Mouse (Mus musculus): Measurements from ENCODE around the gene Raver1. TPM values are rescaled to one million over a fixed set of nuclear protein-coding genes. Genes with fewer than 3 reads are reported as not detected.
A peak's percentile ranks its signal among the peaks of the same experiment; 100 is the strongest.

Raver1 gene
- polyA plus RNA-seq, 1 experiment, result 29.9 TPM

GRCm38 (mm10) chr9:21133064-21133707, 41.4 kb upstream of the Raver1 start:
- Histone ChIP-seq H3K4me1 (ENCODE audit: control insufficient read depth, insufficient read depth, low read length) (no peaks in the 10 kb centered on the region), H3K4me3 (replicated peaks; ENCODE audit: insufficient read depth, low read depth, low read length) (no peak overlapping the region), H3K27me3 (ENCODE audit: control insufficient read depth, insufficient read depth, low read length) (no peaks in the 10 kb centered on the region), H3K27ac (ENCODE audit: insufficient read depth, low read length) (no peak overlapping the region)
- WGBS, result 81% methylated on average over 9 of the region's 9 CpGs
- no peak for DNase-seq
- TF ChIP-seq CTCF (IDR thresholded peaks at IDR 0.05; ENCODE audit: borderline replicate concordance, insufficient read depth, low read depth, low read length) (no peak), POLR2A (IDR thresholded peaks at IDR 0.05; ENCODE audit: borderline replicate concordance, insufficient read depth, low read length) (no peak)

DNA sequence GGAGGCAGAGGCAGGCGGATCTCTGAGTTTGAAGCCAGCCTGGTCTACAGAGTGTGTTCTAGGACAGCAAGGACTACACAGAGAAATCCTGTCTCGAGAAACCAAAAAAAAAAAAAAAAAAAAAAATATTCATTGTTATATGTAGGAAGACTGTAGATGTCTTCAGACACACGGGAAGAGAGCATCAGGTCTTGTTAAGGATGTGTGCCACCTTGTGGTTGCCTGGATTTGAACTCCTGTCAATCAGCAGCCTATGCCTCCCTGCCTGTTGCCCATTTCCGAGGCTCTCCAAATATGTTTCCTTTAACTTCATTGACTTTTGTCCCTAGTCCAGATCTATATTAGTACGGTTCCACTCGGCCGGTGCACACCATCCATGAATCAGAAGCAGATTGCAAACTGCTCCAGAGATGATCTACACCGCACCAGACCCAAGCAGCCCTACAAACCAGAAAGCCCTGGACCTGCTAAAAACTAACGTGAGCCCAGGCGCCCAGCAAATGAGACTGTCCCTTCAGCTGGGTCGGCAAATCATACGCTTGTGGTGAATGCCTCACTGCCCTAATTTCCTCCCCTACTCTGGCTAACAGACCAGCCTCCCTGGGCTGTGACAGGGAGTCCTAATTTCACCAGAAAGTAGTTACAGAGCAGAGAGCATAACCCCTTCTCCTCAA, 40.4 kb upstream of the Raver1 start:
- WGBS, result 70% methylated on average over 12 of the region's 12 CpGs
- no peak overlapping the region for H3K4me3 ChIP-seq (replicated peaks; ENCODE audit: insufficient read depth, low read depth, low read length)

GRCm38 (mm10) chr9:21131059-21131956, 39.5 kb upstream of the Raver1 start, which contains the start of gene Tyk2:
TSS of gene Tyk2 (minus strand) at chr9:21131243.
- Histone ChIP-seq H3K27ac (ENCODE audit: insufficient read depth, low read length) (no peak within 1 kb of the TSS), H3K4me3 (replicated peaks; ENCODE audit: insufficient read depth, low read depth, low read length) (peak within 1 kb of the TSS; percentile 93), H3K27me3 (ENCODE audit: control insufficient read depth, insufficient read depth, low read length) (no peaks in the 10 kb centered on the region), H3K4me1 (ENCODE audit: control insufficient read depth, insufficient read depth, low read length) (no peaks in the 10 kb centered on the region)
- TF ChIP-seq POLR2A (IDR thresholded peaks at IDR 0.05; ENCODE audit: borderline replicate concordance, insufficient read depth, low read length) (peak; percentile 60; the same call in 1 of the 2 replicates), CTCF (IDR thresholded peaks at IDR 0.05; ENCODE audit: borderline replicate concordance, insufficient read depth, low read depth, low read length) (no peak)
- 5% methylated on average over 37 of the region's 37 CpGs for WGBS
- DNase-seq, result peak; percentile 90 to 97

More for the DNA sequence above, 40.4 kb upstream of the Raver1 start:
- TF ChIP-seq CTCF (IDR thresholded peaks at IDR 0.05; ENCODE audit: borderline replicate concordance, insufficient read depth, low read depth, low read length), result 0 out of 2 replicates have a peak, but pooled peaks have one; percentile 18
- TF ChIP-seq POLR2A (IDR thresholded peaks at IDR 0.05; ENCODE audit: borderline replicate concordance, insufficient read depth, low read length), result no peak
- Histone ChIP-seq H3K27ac (ENCODE audit: insufficient read depth, low read length) (no peak overlapping the region), H3K4me1 (ENCODE audit: control insufficient read depth, insufficient read depth, low read length) (no peaks in the 10 kb centered on the region), H3K27me3 (ENCODE audit: control insufficient read depth, insufficient read depth, low read length) (no peaks in the 10 kb centered on the region)
- no peak for DNase-seq

DNA sequence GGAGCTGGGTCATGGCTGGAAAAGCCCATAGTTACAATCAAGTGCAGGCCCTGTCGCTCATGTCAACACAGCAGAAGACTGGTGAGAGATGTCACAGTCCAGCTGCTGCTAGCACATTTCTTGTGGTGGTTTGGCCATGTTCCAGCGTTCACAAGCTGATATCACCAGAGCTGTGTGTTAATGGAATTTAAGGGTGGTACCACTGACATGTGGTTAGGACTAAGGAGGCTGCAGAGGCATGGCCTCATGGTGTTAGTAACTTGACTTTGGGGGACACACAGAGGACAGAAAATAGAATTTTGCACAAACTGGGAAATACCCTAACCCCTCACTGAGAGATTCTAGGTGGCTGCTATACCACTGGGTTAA, 34.4 kb upstream of the Raver1 start:
- WGBS, result 52% methylated on average over 2 of the region's 2 CpGs
- no peak overlapping the region for H3K4me3 ChIP-seq (replicated peaks; ENCODE audit: insufficient read depth, low read depth, low read length)
- H3K27ac ChIP-seq (ENCODE audit: insufficient read depth, low read length), result no peak overlapping the region
- no peaks in the 10 kb centered on the region for H3K27me3 ChIP-seq (ENCODE audit: control insufficient read depth, insufficient read depth, low read length)
- no peak for DNase-seq
- H3K4me1 ChIP-seq (ENCODE audit: control insufficient read depth, insufficient read depth, low read length), result no peaks in the 10 kb centered on the region
- TF ChIP-seq CTCF (IDR thresholded peaks at IDR 0.05; ENCODE audit: borderline replicate concordance, insufficient read depth, low read depth, low read length) (no peak), POLR2A (IDR thresholded peaks at IDR 0.05; ENCODE audit: borderline replicate concordance, insufficient read depth, low read length) (no peak)

DNA sequence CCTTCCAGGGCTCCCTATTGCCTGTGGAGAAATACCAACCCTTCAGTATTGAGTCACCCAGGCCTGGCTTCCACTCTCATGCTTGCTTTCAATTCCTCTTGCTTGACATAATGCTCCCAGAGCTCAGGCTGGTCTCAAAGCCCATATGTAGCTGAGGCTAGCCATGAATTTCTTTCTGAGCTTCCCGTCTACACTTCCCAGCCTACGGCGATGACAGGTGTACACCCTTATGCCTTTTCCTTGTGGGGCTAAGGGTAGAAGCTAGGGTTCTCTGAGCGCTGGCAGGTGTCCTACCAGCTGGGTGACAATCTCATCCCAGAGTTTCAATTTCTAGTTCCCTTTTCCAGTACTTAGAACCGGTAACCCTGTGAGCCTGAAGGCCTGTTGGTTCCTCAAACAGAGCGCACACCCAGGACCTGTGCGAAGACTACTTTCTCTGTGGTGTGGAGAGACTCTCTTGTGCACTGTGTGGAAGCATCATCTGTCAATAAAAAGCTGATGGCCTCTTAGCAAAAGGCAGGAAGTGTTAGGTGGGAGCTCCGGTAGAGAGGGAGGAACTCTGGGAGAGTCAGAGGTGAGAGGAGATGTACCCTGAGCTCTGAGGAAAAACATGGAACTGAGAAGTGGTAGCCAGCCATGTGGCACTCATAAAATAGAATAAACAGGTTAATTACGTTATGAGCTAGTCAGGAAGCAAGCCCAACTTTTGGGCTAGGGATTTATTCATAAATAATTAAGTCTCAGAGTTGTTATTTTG, 33.9 kb upstream of the Raver1 start:
- TF ChIP-seq CTCF (IDR thresholded peaks at IDR 0.05; ENCODE audit: borderline replicate concordance, insufficient read depth, low read depth, low read length) (no peak), POLR2A (IDR thresholded peaks at IDR 0.05; ENCODE audit: borderline replicate concordance, insufficient read depth, low read length) (no peak)
- 89% methylated on average over 9 of the region's 9 CpGs for WGBS
- Histone ChIP-seq H3K4me1 (ENCODE audit: control insufficient read depth, insufficient read depth, low read length) (no peaks in the 10 kb centered on the region), H3K4me3 (replicated peaks; ENCODE audit: insufficient read depth, low read depth, low read length) (no peak overlapping the region), H3K27me3 (ENCODE audit: control insufficient read depth, insufficient read depth, low read length) (no peaks in the 10 kb centered on the region), H3K27ac (ENCODE audit: insufficient read depth, low read length) (no peak overlapping the region)
- no peak for DNase-seq

- H3K27ac ChIP-seq (ENCODE audit: insufficient read depth, low read length), result no peak overlapping the region
- TF ChIP-seq POLR2A (IDR thresholded peaks at IDR 0.05; ENCODE audit: borderline replicate concordance, insufficient read depth, low read length) (no peak), CTCF (IDR thresholded peaks at IDR 0.05; ENCODE audit: borderline replicate concordance, insufficient read depth, low read depth, low read length) (no peak)
- 82% methylated on average over 5 of the region's 5 CpGs for WGBS
These were observed 33.0 kb upstream of the Raver1 start for GRCm38 (mm10) chr9:21124837-21125236.

DNA sequence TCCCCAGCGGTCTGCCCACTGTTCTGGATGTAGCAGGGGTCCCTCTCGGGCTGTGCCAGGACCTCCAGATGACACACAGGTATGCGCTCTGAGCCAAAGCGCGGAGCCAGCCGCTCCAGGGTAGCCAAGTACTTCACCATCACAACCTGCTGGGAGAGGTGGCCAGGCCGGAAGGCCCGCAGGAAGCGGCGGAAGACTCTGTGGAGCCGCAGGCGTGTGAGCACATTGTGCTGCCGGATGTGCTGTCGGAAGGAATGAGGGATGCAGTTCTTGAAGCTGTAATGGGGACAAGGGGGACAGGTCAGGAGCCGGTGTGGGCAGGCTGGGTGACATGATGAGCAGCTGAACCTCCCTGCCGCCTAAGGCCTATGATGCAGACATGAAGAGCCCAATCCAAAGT, 29.7 kb upstream of the Raver1 start:
- no peak overlapping the region for H3K4me3 ChIP-seq (replicated peaks; ENCODE audit: insufficient read depth, low read depth, low read length)
- H3K27me3 ChIP-seq (ENCODE audit: control insufficient read depth, insufficient read depth, low read length), result no peaks in the 10 kb centered on the region
- DNase-seq, result no peak
- no peak overlapping the region for H3K27ac ChIP-seq (ENCODE audit: insufficient read depth, low read length)
- no peaks in the 10 kb centered on the region for H3K4me1 ChIP-seq (ENCODE audit: control insufficient read depth, insufficient read depth, low read length)
- TF ChIP-seq POLR2A (IDR thresholded peaks at IDR 0.05; ENCODE audit: borderline replicate concordance, insufficient read depth, low read length), result no peak
- TF ChIP-seq CTCF (IDR thresholded peaks at IDR 0.05; ENCODE audit: borderline replicate concordance, insufficient read depth, low read depth, low read length), result no peak
- 91% methylated on average over 16 of the region's 16 CpGs for WGBS

More at GRCm38 (mm10) chr9:21124837-21125236, 33.0 kb upstream of the Raver1 start:
- Histone ChIP-seq H3K27me3 (ENCODE audit: control insufficient read depth, insufficient read depth, low read length) (no peaks in the 10 kb centered on the region), H3K4me3 (replicated peaks; ENCODE audit: insufficient read depth, low read depth, low read length) (no peak overlapping the region), H3K4me1 (ENCODE audit: control insufficient read depth, insufficient read depth, low read length) (no peaks in the 10 kb centered on the region)
- no peak for DNase-seq

Measured in cerebellum, adult 2 months (tissue).